17 mouse cellular contexts compared by ENCODE assay signal in the genomic region with DNA sequence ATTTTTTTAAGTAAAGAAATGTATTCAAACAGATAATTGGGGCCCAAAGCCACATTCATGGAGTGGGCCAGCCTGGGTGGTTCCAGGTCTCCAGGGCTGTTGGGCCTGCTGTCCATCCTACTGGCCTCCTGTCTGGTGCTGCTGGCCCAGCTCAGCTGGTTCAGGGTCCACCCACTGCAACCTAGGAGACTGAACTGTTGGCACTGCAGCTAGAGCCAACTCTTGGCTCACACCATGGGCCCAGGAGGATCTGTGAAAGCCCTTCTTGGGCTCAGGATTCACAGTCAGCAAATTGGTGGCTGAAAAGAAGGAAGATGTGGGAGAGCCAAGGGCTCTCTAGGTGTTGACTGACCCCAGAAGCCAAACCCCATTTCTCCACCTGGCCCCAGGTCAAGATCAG. TPM values are rescaled to one million over a fixed set of nuclear protein-coding genes. Genes with fewer than 3 reads are reported as not detected.
A peak's percentile ranks its signal among the peaks of the same experiment; 100 is the strongest.
DNase-seq lines count a peak whose midpoint lies in the region; ATAC-seq and TF ChIP-seq lines count a peak whose summit lies in the region.
"Had no signal": no experiment of that assay in that cellular context is flagged by ENCODE, and none has a peak within 500 bp of the region (broad histone marks: within the 10 kb centered on the region; RNA-seq: fewer than 3 reads in every experiment).

No protein-coding gene starts in this region.

- TF ChIP-seq EP300 in stomach, postnatal 0 days (optimal IDR thresholded peaks at IDR 0.05) = no peak

- H3K9me3 ChIP-seq in hindbrain, postnatal 0 days (ENCODE audit: low read length) = no peaks in the 10 kb centered on the region
- H3K9me3 ChIP-seq in hindbrain, embryonic 11.5 days (ENCODE audit: control insufficient read depth, low read length) = no peaks in the 10 kb centered on the region
- no peaks in the 10 kb centered on the region; the same call in 1 of the 2 replicates for H3K9me3 ChIP-seq in stomach, postnatal 0 days (ENCODE audit: control insufficient read depth, low read length)
- H3K9me3 ChIP-seq: embryonic facial prominence, embryonic 13.5 days; forebrain, embryonic 13.5 days; heart, embryonic 10.5 days; hindbrain, embryonic 13.5 days; intestine, embryonic 15.5 days had no signal

- TF ChIP-seq CTCF in hindbrain, postnatal 0 days (IDR thresholded peaks at IDR 0.05; ENCODE audit: low read depth) = no peak
- no peak for TF ChIP-seq CTCF in stomach, postnatal 0 days (IDR thresholded peaks at IDR 0.05; ENCODE audit: low read depth)

- H3K27ac ChIP-seq in hindbrain, postnatal 0 days = peak overlapping the region; percentile 6; the same call in 1 of the 2 replicates
- no peak overlapping the region for H3K27ac ChIP-seq in hindbrain, embryonic 11.5 days (ENCODE audit: low read depth, low read length)
- no peak overlapping the region for H3K27ac ChIP-seq in stomach, postnatal 0 days (replicated peaks)
- H3K27ac ChIP-seq: embryonic facial prominence, embryonic 13.5 days; forebrain, embryonic 13.5 days; heart, embryonic 10.5 days; hindbrain, embryonic 13.5 days; intestine, embryonic 15.5 days had no signal

- H3K4me3 ChIP-seq in hindbrain, postnatal 0 days (ENCODE audit: low read length) = no peak overlapping the region
- H3K4me3 ChIP-seq in hindbrain, embryonic 11.5 days (ENCODE audit: low read depth, low read length) = no peak overlapping the region
- H3K4me3 ChIP-seq in stomach, postnatal 0 days (ENCODE audit: low read depth, low read length) = no peak overlapping the region
- H3K4me3 ChIP-seq: embryonic facial prominence, embryonic 13.5 days; forebrain, embryonic 13.5 days; heart, embryonic 10.5 days; hindbrain, embryonic 13.5 days; intestine, embryonic 15.5 days had no signal

- peak; percentile 66 for DNase-seq in cerebellum, adult 9-11 months
- no peak for DNase-seq in cerebellum, postnatal 4 days (ENCODE audit: low spot score in 2 of 2)
- DNase-seq in hindbrain, postnatal 0 days (ENCODE audit: low spot score) = peak; percentile 51
- no peak for DNase-seq in hindbrain, embryonic 11.5 days (ENCODE audit: low spot score)
- DNase-seq in left cerebral cortex, postnatal 4 days = peak; percentile 23
- DNase-seq in left cerebral cortex, adult 9 months (ENCODE audit: low spot score in 2 of 2) = no peak
- DNase-seq in adipocyte (ENCODE audit: low spot score) = peak; percentile 55
- no peak for DNase-seq in stomach, postnatal 0 days (ENCODE audit: low spot score)
- DNase-seq: adrenal gland, postnatal 10 days; heart, adult 18-20 months; heart, postnatal 10 days; heart, postnatal 4 days had no signal

- intact Hi-C loops in left cerebral cortex, postnatal 4 days (cut with DNase I) = no loop called here

- H3K36me3 ChIP-seq in hindbrain, postnatal 0 days (ENCODE audit: insufficient read depth, low read length) = no peaks in the 10 kb centered on the region
- no peaks in the 10 kb centered on the region for H3K36me3 ChIP-seq in hindbrain, embryonic 11.5 days (ENCODE audit: control insufficient read depth, insufficient read depth, low read length)
- H3K36me3 ChIP-seq in stomach, postnatal 0 days (ENCODE audit: control insufficient read depth, insufficient read depth, low read length) = no peaks in the 10 kb centered on the region
- H3K36me3 ChIP-seq: embryonic facial prominence, embryonic 13.5 days; heart, embryonic 10.5 days; hindbrain, embryonic 13.5 days; intestine, embryonic 15.5 days had no signal

- ATAC-seq in hindbrain, postnatal 0 days = peak; percentile 50; the same call in 1 of the 2 replicates
- no peak for ATAC-seq in hindbrain, embryonic 11.5 days (ENCODE audit: low FRiP score)
- ATAC-seq in stomach, postnatal 0 days (ENCODE audit: low FRiP score, low TSS enrichment) = no peak
- ATAC-seq: forebrain, embryonic 13.5 days; intestine, embryonic 15.5 days had no signal

- H3K27me3 ChIP-seq in hindbrain, postnatal 0 days (ENCODE audit: insufficient read depth, low read length) = no peaks in the 10 kb centered on the region
- H3K27me3 ChIP-seq in hindbrain, embryonic 11.5 days (ENCODE audit: control insufficient read depth, insufficient read depth, low read length) = peaks cover 19% of the 10 kb centered on the region
- no peaks in the 10 kb centered on the region for H3K27me3 ChIP-seq in stomach, postnatal 0 days (ENCODE audit: control insufficient read depth, insufficient read depth, low read length)
- H3K27me3 ChIP-seq: embryonic facial prominence, embryonic 13.5 days; forebrain, embryonic 13.5 days; intestine, embryonic 15.5 days had no signal

- H3K4me2 ChIP-seq in hindbrain, postnatal 0 days (ENCODE audit: low read depth, low read length) = no peak overlapping the region
- no peak overlapping the region for H3K4me2 ChIP-seq in hindbrain, embryonic 11.5 days (replicated peaks; ENCODE audit: low read depth, low read length)
- H3K4me2 ChIP-seq in stomach, postnatal 0 days (replicated peaks; ENCODE audit: low read depth) = no peak overlapping the region
- H3K4me2 ChIP-seq: embryonic facial prominence, embryonic 13.5 days; forebrain, embryonic 13.5 days; hindbrain, embryonic 13.5 days; intestine, embryonic 15.5 days had no signal

- peaks cover 33% of the 10 kb centered on the region for H3K4me1 ChIP-seq in hindbrain, postnatal 0 days (ENCODE audit: insufficient read depth, low read length)
- H3K4me1 ChIP-seq in hindbrain, embryonic 11.5 days (replicated peaks; ENCODE audit: control insufficient read depth, insufficient read depth, low read length) = peaks cover 10% of the 10 kb centered on the region; the same call in 1 of the 2 replicates
- peaks cover 21% of the 10 kb centered on the region for H3K4me1 ChIP-seq in stomach, postnatal 0 days (replicated peaks; ENCODE audit: control insufficient read depth, insufficient read depth)

- no peak overlapping the region for H3K9ac ChIP-seq in hindbrain, postnatal 0 days (replicated peaks; ENCODE audit: low read length)
- no peak overlapping the region for H3K9ac ChIP-seq in hindbrain, embryonic 11.5 days (ENCODE audit: low read depth, low read length)
- no peak overlapping the region for H3K9ac ChIP-seq in stomach, postnatal 0 days (ENCODE audit: low read length)
- H3K9ac ChIP-seq: embryonic facial prominence, embryonic 13.5 days; forebrain, embryonic 13.5 days; hindbrain, embryonic 13.5 days; intestine, embryonic 15.5 days had no signal

RNA-seq across cellular contexts. Expression of gene Atp23, which starts 24.2 kb away (rescaled TPM):
- 12.5 and 14.3 TPM in 2 replicates for total RNA-seq in hindbrain, postnatal 0 days (2014; rRNA removed)
- 19.1 and 20.2 TPM in 2 replicates for polyA plus RNA-seq in hindbrain, postnatal 0 days (2015; fragmentation: Nextera tagmentation; extraction: Ambion mirVana)
- polyA plus RNA-seq in hindbrain, embryonic 11.5 days (2014; fragmentation: Nextera tagmentation; extraction: Ambion mirVana) = 14.3 TPM in 2 replicates
- 10 to 100 TPM in 1 of 2 experiments, 1 to 10 TPM in 1; 9.6 to 12.4 TPM for total RNA-seq in left cerebral cortex, postnatal 4 days (2021)
- polyA plus RNA-seq in stomach, postnatal 0 days (2015; fragmentation: Nextera tagmentation; extraction: Ambion mirVana) = 9.1 and 10.3 TPM in 2 replicates

RNA-seq across cellular contexts. Expression of gene Ctdsp2, which starts 53.1 kb away (rescaled TPM):
- total RNA-seq in hindbrain, postnatal 0 days (2014; rRNA removed) = 64.5 and 64.7 TPM in 2 replicates
- 15.0 and 16.7 TPM in 2 replicates for polyA plus RNA-seq in hindbrain, postnatal 0 days (2015; fragmentation: Nextera tagmentation; extraction: Ambion mirVana)
- 38.7 and 40.3 TPM in 2 replicates for polyA plus RNA-seq in hindbrain, embryonic 11.5 days (2014; fragmentation: Nextera tagmentation; extraction: Ambion mirVana)
- 10 to 100 TPM; 57.6 to 61.4 TPM for total RNA-seq in left cerebral cortex, postnatal 4 days (2021)
- polyA plus RNA-seq in stomach, postnatal 0 days (2015; fragmentation: Nextera tagmentation; extraction: Ambion mirVana) = 29.1 and 33.0 TPM in 2 replicates

Comparison
In these comparisons a context has a peak if more than half of its experiments do, and no peak if none do; other contexts are left out.
1. DNase-seq: peak in cerebellum, adult 9-11 months (single experiment), hindbrain, postnatal 0 days (single experiment), left cerebral cortex, postnatal 4 days (single experiment) and adipocyte (single experiment); none in cerebellum, postnatal 4 days (0 of 2), hindbrain, embryonic 11.5 days (single experiment), left cerebral cortex, adult 9 months (0 of 2) and stomach, postnatal 0 days (single experiment).